Mouse (Mus musculus): ENCODE data around the gene Schip1. TPM values are rescaled to one million over a fixed set of nuclear protein-coding genes. Genes with fewer than 3 reads are reported as not detected.

The Schip1 gene
- polyA plus RNA-seq, 1 experiment from 2014 or later = 5.0 TPM

- H3K4me1 ChIP-seq = no peaks in the 10 kb centered on the region
- H3K4me2 ChIP-seq = no peak overlapping the region
- no peaks in the 10 kb centered on the region for H3K9me3 ChIP-seq (replicated peaks)
- H3K36me3 ChIP-seq = no peaks in the 10 kb centered on the region
- H3K4me3 ChIP-seq = no peak overlapping the region
- H3K9ac ChIP-seq = no peak overlapping the region
- ATAC-seq = no peak
- no peak overlapping the region for H3K27ac ChIP-seq
- H3K27me3 ChIP-seq (replicated peaks) = no peaks in the 10 kb centered on the region
- 40% methylated on average over 4 of the region's 4 CpGs for WGBS (ENCODE audit: insufficient replicate concordance)
Observed at GRCm38 (mm10) chr3:68555087-68555662, 490.6 kb downstream of the Schip1 start.

GRCm38 (mm10) chr3:68556891-68557290 lies 492.3 kb downstream of the Schip1 start:
- Histone ChIP-seq H3K9me3 (replicated peaks) (no peaks in the 10 kb centered on the region), H3K36me3 (no peaks in the 10 kb centered on the region), H3K4me3 (no peak overlapping the region), H3K27ac (no peak overlapping the region), H3K27me3 (replicated peaks) (no peaks in the 10 kb centered on the region), H3K9ac (no peak overlapping the region), H3K4me1 (no peaks in the 10 kb centered on the region), H3K4me2 (no peak overlapping the region)
- no peak for ATAC-seq
- WGBS (ENCODE audit: insufficient replicate concordance) = 66% methylated on average over 9 of the region's 9 CpGs

DNA sequence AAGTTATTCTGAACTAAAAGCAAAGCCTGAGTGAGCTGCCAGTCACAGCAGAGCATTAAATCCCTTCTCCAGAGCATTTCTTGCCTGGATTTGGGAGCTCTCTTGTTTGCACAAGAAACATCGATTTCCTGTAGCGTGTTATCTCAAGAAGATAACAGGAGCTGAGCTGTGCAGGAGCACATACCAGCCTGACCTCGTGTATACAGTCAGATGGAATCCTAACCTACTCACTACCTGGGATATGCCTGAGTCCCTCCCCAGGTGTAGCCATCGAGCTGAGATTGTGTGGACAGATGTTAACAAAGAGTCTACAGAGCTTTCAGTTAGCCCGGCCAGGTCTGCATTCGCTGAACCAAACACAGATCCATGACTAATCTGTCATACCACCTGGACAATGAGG lies 494.1 kb downstream of the Schip1 start:
- Histone ChIP-seq H3K4me3 (no peak overlapping the region), H3K27ac (no peak overlapping the region), H3K9me3 (replicated peaks) (no peaks in the 10 kb centered on the region), H3K4me2 (no peak overlapping the region), H3K36me3 (no peaks in the 10 kb centered on the region), H3K4me1 (no peaks in the 10 kb centered on the region), H3K27me3 (replicated peaks) (no peaks in the 10 kb centered on the region), H3K9ac (no peak overlapping the region)
- ATAC-seq = no peak
- 52% methylated on average over 6 of the region's 6 CpGs for whole genome bisulfite sequencing (ENCODE audit: insufficient replicate concordance)

DNA sequence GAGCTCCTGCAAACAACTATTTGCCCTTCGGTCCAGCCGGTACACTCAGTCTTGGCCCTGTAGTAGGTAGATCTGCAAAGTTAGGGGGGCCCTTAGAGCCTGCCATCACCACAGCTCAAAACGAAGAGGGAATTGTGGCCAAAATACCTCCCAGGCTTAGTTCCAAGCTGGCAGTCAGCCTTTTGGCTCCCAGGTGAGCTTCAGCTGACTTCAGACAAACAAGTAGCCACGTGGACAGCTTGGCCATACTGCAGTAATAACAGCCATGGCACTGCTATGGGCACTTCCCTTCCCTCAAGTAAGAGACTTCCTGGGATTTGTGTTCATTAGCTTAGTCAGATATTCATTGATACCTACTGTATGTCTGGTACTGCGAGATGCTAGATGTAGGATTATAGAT lies 495.5 kb downstream of the Schip1 start:
- Histone ChIP-seq H3K27ac (no peak overlapping the region), H3K36me3 (no peaks in the 10 kb centered on the region), H3K4me3 (no peak overlapping the region), H3K4me2 (no peak overlapping the region), H3K27me3 (replicated peaks) (no peaks in the 10 kb centered on the region), H3K4me1 (no peaks in the 10 kb centered on the region), H3K9me3 (replicated peaks) (no peaks in the 10 kb centered on the region), H3K9ac (no peak overlapping the region)
- ATAC-seq = no peak
- 67% methylated on average over 5 of the region's 5 CpGs for WGBS (ENCODE audit: insufficient replicate concordance)

GRCm38 (mm10) chr3:68562838-68563237 lies 498.2 kb downstream of the Schip1 start:
- WGBS (ENCODE audit: insufficient replicate concordance) = 56% methylated on average over 2 of the region's 2 CpGs
- H3K9me3 ChIP-seq (replicated peaks) = no peaks in the 10 kb centered on the region

DNA sequence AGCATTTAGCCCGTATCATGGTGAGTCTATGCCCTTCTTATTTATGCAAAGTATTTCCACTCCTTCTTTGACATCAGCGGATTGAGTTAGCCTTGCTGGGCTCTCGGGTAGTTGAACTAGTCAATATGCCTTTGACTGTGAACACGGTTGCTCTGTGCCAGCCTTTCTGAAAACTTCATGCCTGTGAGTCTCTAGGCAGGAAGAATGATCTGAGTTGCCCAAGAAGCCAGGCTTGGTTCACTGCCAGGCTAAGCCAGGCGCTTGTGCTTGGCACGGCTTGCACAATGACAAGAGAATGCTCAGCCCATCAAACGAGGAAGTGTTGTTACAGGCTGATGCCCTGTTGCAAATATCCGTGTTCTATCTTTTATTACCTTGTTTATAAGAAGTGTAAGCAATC lies 499.3 kb downstream of the Schip1 start:
- Histone ChIP-seq H3K4me2 (no peak overlapping the region), H3K9ac (no peak overlapping the region), H3K27ac (no peak overlapping the region), H3K9me3 (replicated peaks) (no peaks in the 10 kb centered on the region), H3K36me3 (no peaks in the 10 kb centered on the region), H3K27me3 (replicated peaks) (no peaks in the 10 kb centered on the region), H3K4me1 (no peaks in the 10 kb centered on the region), H3K4me3 (no peak overlapping the region)
- ATAC-seq = no peak
- WGBS (ENCODE audit: insufficient replicate concordance) = 63% methylated on average over 8 of the region's 8 CpGs

More at GRCm38 (mm10) chr3:68562838-68563237, 498.2 kb downstream of the Schip1 start:
- Histone ChIP-seq H3K4me2 (no peak overlapping the region), H3K4me3 (no peak overlapping the region), H3K4me1 (no peaks in the 10 kb centered on the region), H3K36me3 (no peaks in the 10 kb centered on the region), H3K27me3 (replicated peaks) (no peaks in the 10 kb centered on the region), H3K27ac (no peak overlapping the region), H3K9ac (no peak overlapping the region)
- ATAC-seq = no peak

- Histone ChIP-seq H3K27ac (no peak overlapping the region), H3K9ac (no peak overlapping the region)
- 68% methylated on average over 10 of the region's 10 CpGs for WGBS (ENCODE audit: insufficient replicate concordance)
Observed at GRCm38 (mm10) chr3:68564978-68565674, 500.5 kb downstream of the Schip1 start.

DNA sequence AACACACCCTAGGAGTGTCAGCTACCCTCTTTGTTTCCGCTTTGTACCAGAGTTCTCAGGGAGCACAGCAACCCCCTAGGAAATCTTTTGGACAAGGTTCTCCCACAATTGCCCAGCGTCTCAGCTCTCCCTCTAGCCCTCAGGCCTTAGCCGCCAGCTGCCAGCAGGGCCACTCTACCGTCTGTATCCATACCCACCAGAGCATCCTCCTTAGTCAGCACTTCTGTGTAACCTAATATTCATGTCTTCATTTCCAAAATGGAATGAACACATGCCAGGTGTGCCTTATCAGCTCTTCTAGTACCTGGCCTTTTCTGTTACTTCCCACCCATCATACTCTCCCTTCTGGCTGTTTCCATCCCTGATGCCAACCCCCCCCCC lies 501.1 kb downstream of the Schip1 start:
- Histone ChIP-seq H3K4me3 (no peak overlapping the region), H3K36me3 (no peaks in the 10 kb centered on the region), H3K4me1 (no peaks in the 10 kb centered on the region), H3K9ac (no peak overlapping the region), H3K27ac (no peak overlapping the region), H3K4me2 (no peak overlapping the region), H3K27me3 (replicated peaks) (no peaks in the 10 kb centered on the region), H3K9me3 (replicated peaks) (no peaks in the 10 kb centered on the region)
- ATAC-seq = no peak
- 57% methylated on average over 4 of the region's 4 CpGs for WGBS (ENCODE audit: insufficient replicate concordance)

More at GRCm38 (mm10) chr3:68564978-68565674, 500.5 kb downstream of the Schip1 start:
- no peak for ATAC-seq
- Histone ChIP-seq H3K9me3 (replicated peaks) (no peaks in the 10 kb centered on the region), H3K36me3 (no peaks in the 10 kb centered on the region), H3K4me2 (no peak overlapping the region), H3K27me3 (replicated peaks) (no peaks in the 10 kb centered on the region), H3K4me3 (no peak overlapping the region), H3K4me1 (no peaks in the 10 kb centered on the region)

DNA sequence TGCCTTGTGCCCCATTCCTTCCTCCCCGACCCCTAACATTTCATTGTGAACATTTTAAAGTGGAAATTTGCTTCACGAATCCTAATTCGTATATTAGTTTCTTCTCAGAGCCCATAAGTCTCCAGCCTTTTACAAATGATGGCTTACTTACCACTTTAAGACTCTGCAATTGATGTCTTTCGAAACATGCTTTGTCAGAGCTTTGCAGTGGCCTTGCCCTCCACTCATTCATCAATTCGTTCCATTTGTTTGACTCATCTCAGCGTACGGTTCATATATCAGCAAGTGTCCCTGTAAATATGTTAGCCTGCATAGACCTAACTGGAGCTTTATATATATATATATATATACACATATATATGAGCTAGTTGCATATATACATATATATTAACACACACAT lies 503.0 kb downstream of the Schip1 start:
- peaks cover 4% of the 10 kb centered on the region; the same call in 1 of the 2 replicates for H3K27me3 ChIP-seq (replicated peaks)
- 74% methylated on average over 7 of the region's 7 CpGs for WGBS (ENCODE audit: insufficient replicate concordance)
- H3K9ac ChIP-seq = no peak overlapping the region
- H3K4me1 ChIP-seq = 0 out of 2 replicates have a peak, but pooled peaks cover 5% of the 10 kb centered on the region
- H3K4me2 ChIP-seq = no peak overlapping the region
- no peak for ATAC-seq
- no peak overlapping the region for H3K27ac ChIP-seq
- no peaks in the 10 kb centered on the region for H3K36me3 ChIP-seq
- H3K9me3 ChIP-seq (replicated peaks) = no peaks in the 10 kb centered on the region
- no peak overlapping the region for H3K4me3 ChIP-seq

GRCm38 (mm10) chr3:68568149-68568548 lies 503.5 kb downstream of the Schip1 start:
- Histone ChIP-seq H3K9ac (no peak overlapping the region), H3K27ac (no peak overlapping the region), H3K27me3 (replicated peaks) (peaks cover 4% of the 10 kb centered on the region; the same call in 1 of the 2 replicates), H3K4me3 (no peak overlapping the region), H3K36me3 (no peaks in the 10 kb centered on the region), H3K9me3 (replicated peaks) (no peaks in the 10 kb centered on the region), H3K4me2 (no peak overlapping the region), H3K4me1 (0 out of 2 replicates have a peak, but pooled peaks cover 5% of the 10 kb centered on the region)
- ATAC-seq = no peak
- 73% methylated on average over 3 of the region's 3 CpGs for WGBS (ENCODE audit: insufficient replicate concordance)

DNA sequence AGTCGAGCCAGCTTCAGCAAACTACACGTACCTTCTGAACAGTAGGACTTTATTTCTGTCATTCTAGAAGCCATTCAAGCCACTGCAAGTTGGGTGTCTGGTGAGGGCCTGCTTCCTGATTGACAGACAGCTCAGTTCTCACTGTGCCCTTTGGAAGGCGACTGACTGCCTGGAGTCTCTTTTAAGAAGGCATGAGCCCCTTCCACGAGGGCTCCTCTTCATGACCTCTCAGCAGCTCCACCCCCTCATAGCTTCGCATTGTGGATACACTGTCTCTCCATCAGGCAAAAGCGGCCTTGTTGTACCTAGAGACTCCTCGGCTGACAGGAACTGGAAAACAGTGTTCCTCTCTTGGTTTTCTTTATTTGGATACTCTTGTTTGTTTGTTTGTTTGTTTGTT lies 504.1 kb downstream of the Schip1 start:
- Histone ChIP-seq H3K36me3 (no peaks in the 10 kb centered on the region), H3K4me3 (no peak overlapping the region), H3K9me3 (replicated peaks) (no peaks in the 10 kb centered on the region), H3K9ac (no peak overlapping the region), H3K4me2 (no peak overlapping the region), H3K4me1 (0 out of 2 replicates have a peak, but pooled peaks cover 5% of the 10 kb centered on the region), H3K27me3 (replicated peaks) (peaks cover 4% of the 10 kb centered on the region; the same call in 1 of the 2 replicates), H3K27ac (no peak overlapping the region)
- ATAC-seq = no peak
- WGBS (ENCODE audit: insufficient replicate concordance) = 61% methylated on average over 7 of the region's 7 CpGs

DNA sequence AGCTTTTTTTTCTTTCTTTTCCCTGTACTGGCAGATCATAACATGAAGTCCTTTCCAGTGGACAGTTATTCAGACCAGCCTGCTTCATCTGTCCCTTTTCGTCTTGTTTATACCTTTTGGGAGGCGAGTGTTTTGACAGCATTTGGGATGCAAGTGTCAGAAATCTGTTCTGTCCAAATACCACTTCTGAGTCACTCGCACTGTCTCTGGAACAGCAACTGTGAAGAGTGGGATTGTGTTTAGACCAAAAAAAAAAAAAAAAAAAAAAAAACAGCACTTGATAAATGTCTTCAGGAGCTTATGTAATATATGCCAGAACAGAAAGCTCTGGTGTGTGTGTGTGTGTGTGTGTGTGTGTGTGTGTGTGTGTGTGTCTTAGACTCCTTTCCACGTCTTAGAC lies 505.7 kb downstream of the Schip1 start:
- WGBS (ENCODE audit: insufficient replicate concordance) = 67% methylated on average over 4 of the region's 4 CpGs
- Histone ChIP-seq H3K27me3 (replicated peaks) (peaks cover 4% of the 10 kb centered on the region; the same call in 1 of the 2 replicates), H3K4me3 (no peak overlapping the region), H3K4me1 (0 out of 2 replicates have a peak, but pooled peaks cover 5% of the 10 kb centered on the region), H3K36me3 (no peaks in the 10 kb centered on the region), H3K9ac (no peak overlapping the region), H3K4me2 (no peak overlapping the region), H3K27ac (no peak overlapping the region), H3K9me3 (replicated peaks) (no peaks in the 10 kb centered on the region)
- ATAC-seq = no peak

All from liver, embryonic 12.5 days (tissue).